Mouse (Mus musculus) kidney, adult 18-20 months (tissue): ENCODE measurements around the gene Batf2.
A peak's percentile ranks its signal among the peaks of the same experiment; 100 is the strongest.
"Not testable (repeated sequence)": the region's sequence is repeated elsewhere in the genome, so short reads cannot be mapped to it uniquely, and the experiment has no call there.

Experiments
- DNase-seq: peaks from one replicate; pipeline ENCODE4 v3.0.0; 2021

Batf2 gene

GRCm38 (mm10) chr19:6133197-6133596 is 7.6 kb upstream of the Batf2 start:
- not testable (repeated sequence) for DNase-seq

DNA sequence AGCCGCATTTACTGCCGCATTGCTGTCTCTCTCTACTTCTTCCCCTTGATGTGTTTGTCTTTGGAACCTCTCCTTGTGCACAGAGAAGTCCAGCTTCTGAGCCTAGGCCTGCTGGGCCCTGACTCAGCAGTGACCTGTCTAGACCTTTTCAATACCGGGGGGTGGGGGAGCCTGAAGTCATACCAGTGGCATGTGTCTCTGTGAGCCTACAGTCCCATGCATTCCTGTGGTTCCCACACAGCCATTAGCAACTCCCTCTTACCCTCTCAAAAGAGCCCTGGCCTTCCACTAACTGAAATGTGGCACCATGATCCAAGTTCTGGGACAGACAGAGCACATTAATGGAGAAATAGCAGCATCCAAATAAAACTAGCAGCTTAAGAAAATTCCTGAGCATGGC is 4.4 kb upstream of the Batf2 start:
- no peak for DNase-seq

DNA sequence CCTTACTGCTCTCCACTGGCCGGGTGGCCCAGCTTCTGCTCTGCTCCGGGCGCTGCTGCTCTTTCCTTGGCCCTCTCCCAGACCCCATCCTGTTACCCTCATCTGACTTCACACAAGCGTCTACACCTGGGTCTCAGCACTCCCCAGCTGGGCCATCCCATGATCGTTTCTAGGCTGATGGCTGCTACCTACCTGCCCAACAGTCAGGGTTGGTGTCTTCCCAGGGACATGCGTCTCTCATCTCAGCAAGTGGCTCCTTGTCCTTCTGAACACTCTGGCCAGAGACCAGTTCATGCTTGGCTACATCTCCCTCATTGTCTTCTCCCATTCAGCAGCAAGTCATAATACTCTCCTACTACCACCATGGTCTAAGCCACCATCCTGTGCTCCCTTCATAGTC is 1.1 kb upstream of the Batf2 start:
- DNase-seq: no peak

GRCm38 (mm10) chr19:6140374-6140677 is 457 bp upstream of the Batf2 start:
- no peak for DNase-seq

DNA sequence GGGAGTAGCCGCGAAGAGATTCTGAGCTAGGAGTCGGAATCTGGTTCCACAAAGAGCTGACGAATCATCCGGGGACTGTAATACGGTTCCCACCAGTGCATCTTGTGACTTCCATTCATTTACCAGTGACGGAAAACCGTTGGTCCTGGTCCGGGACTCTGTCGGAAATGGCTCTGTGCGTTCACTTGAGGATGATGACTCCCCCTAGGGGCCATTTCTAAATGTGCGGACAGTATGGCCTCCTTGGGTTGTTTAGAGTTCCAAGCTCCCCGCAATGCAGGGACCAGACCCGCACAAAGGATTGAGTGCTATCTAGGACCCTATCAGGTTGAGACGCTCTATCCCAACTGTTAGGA is 589 bp downstream of the Batf2 start, which contains the start of gene Arl2:
Gene Arl2, minus strand, starts transcription at position 155 of the 356 bp plus-strand sequence.
- DNase-seq: peak; percentile 77

DNA sequence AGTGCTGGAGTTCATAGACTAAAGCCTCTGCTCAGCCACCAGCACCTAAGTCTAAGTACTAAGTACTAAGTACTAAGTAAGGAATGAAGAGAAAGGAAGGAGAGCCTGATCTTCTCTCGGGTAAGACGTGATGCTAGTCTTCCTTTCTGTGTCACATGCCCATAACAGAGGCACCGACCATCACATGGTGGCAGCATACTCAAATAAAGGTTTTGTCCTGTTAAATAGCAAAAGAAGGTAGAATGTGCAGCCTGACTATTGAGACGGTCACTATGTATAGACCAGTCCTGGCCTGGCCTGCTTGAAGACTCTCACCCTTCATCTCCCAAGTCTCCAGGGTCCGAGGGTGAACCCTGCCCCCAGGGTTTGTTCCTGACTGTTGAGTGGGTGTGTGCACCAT is 4.1 kb downstream of the Batf2 start:
- no peak for DNase-seq

DNA sequence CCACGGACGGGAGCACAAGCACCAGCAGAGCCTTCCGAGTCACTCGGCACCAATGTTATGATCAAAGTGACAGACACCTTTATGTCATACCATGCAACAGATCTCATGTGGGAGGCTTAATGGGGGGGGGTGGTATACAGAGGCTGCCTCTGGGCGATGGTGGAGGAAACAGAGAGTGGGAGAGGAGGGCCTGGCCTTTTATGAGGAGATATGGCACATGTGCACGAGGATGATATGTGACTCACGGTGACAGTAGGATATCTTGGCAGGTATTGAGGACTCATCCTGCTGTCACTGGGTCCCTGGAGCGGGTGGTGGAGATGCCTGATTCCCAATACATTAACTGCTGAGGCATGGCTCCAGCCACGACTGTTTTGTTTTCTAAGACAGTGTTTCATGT is 14.4 kb downstream of the Batf2 start:
- DNase-seq: no peak

DNA sequence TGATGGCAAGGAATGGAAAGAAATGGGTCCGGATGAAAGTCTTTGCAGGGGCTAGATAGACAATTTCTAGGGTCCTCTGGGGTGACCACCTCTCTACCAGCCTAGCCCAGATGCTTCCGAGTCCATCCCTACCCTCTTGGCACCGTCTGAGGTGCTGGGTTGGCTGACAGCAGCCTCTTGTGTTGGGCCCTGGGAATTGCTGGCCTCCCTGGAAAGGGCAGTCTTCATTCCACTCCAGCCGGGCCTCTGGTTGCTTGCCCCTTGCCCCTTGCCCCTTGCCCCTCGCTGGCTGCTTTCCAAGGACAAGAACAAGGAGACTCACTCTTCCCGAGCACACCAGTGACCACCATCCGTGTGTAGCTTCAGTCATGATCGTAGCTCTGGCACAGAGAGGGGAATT is 15.6 kb downstream of the Batf2 start:
- peak; percentile 44 for DNase-seq

DNA sequence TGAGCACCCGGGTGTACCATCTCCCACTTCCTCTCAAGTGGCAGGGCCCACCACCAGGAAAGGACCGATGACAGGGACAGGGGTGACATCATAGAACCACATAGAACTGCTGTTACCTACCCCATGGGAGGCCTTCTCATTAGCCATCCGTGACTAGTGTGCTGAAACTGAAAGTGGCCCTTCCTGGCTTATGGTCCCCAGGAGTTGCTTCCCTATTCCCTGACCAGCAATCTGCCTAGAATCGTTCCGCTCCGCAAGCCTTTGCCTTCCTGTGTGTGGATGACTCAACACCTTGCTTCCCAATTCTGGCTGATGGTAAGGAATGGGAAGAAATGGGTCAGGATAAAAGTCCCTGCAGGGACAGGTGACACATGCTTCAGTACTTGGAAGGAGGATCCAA is 16.4 kb downstream of the Batf2 start:
- DNase-seq: no peak

DNA sequence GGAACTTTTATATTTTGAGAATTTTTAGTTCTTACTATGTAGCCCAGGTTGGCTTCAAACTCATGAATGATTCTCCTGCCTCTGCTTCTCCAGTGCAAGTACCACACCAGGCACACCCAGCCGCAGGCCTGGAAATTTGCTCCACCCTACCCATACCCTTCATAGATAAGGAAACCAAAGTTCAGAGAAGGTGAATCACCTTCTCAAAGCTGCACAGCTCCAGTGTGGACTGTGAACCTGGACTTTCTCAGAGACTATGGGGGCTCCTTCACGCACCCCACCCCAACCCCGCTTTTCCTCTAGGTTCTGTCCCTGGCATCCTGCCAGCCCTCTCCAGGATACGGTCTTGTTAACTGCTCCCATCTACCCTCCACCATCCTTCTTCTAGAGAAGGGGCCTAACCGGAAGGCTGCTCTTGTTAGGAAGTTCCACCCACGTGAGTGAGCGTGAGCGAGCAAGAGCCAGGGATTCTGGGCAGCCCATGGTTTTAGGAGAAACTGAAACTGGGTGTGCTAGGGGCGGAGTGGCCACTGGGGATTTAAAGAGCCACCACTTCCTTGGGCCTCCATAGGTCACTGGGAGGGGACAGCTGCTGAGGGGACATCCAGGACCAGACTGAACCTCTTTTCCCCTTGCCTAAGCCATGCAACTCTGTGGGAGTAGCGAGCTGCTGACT is 23.2 kb downstream of the Batf2 start:
- peak; percentile 38 for DNase-seq

DNA sequence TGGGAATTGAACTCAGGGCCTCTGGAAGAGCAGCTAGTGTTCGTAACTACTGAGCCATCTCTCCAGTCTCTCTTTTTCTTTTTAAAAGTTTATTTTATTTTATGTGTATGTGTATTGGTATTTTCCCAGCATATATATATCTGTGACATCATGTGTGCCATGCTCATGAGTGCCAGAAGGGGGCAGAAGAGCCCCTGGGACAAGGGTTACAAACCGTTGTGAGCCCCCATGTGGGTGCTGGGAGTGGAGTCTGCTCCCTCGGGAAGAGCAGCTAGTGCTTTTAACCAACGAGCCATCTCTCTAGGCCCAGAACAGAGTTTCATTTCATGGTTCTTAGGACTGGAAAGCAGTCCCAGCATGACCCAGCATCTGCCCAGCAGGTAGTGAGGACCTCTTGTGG is 26.0 kb downstream of the Batf2 start:
- DNase-seq: no peak

- no peak for DNase-seq
Observed at GRCm38 (mm10) chr19:6171215-6171614, 30.4 kb downstream of the Batf2 start.

DNA sequence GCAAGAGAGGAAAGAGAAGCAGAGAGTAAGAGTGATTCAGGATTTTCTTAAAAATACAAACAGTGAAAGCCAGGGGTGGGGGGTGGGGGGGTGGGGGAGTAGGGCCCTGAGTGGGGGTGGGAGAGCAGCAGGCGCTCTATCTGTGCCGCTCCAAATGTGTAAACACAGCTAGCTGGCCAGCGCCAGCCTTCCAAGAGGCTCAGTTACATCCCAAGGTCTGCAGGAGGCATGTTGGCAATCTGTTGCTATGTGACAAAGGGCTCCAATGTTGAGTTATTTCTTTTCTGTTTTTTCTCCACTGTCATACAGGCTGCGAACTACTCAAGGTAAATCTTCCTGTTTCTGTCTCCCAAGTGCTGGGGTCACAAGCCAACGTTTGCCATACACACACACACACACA is 34.0 kb downstream of the Batf2 start:
- DNase-seq: no peak

- no peak for DNase-seq
Observed at GRCm38 (mm10) chr19:6178775-6179174, 38.0 kb downstream of the Batf2 start.

DNA sequence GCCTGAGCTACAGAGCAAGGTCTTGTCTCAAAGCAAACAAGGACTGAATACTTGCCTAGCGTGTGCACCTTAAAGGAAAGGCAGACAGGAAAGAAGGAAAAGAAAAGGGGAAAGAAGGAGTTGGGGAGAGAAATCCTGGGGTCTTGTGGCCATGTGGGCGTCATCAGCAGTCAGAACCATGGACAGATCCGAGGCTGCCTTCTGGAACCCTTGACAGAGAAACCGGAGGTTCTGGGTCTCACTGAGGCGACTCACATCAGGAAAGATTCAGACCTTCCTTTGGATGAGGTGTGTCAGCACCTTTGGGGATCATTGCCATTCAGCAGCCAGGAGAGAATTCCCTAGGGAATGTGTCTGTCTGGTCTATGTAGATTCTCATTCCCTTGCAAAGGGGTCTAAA is 40.8 kb downstream of the Batf2 start:
- DNase-seq: no peak

DNA sequence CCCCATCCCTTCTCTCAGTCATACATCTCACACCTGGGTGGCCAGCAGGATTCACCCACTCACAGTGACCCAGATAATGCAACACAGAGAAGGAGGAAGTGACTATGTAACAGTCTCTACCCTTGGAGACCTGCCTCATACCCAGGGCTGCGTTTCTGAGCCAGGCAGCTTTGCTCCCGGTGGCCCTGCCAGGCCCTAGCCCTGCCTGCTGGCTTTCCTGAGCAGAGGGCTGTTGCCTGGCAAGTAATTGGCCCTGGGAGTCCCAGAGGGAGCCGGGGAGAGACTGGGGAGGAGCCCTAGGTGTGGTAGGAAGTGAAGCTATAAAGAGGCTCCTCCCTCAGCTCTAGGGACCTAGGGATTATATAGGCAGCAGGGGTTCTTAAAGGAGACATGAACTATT is 41.8 kb downstream of the Batf2 start:
- no peak for DNase-seq

- no peak for DNase-seq
Observed at GRCm38 (mm10) chr19:6184131-6184530, 43.3 kb downstream of the Batf2 start, which contains the start of gene Majin. Gene Majin, plus strand, starts transcription at chr19:6184388.

DNA sequence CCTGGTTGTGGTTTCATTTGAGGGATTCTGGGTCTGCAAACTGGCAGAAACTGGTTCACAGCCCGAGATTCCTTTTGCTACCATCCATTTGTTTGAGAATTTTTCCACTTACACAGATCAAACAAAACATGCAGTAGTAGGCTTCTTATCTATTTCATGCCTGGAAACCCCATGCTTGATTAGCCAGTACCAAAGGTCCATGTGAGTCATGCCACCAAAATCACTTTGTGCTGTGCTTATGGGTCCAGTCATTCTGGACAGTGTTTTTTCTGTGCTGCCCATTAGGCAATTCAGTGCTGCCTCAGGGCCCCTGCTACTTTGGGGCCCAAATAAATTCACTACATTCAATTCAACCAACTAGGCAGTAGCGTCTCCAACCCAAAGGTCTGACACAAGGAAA is 63.5 kb downstream of the Batf2 start:
- DNase-seq: no peak

GRCm38 (mm10) chr19:6206716-6207115 is 65.9 kb downstream of the Batf2 start:
- DNase-seq: no peak

DNA sequence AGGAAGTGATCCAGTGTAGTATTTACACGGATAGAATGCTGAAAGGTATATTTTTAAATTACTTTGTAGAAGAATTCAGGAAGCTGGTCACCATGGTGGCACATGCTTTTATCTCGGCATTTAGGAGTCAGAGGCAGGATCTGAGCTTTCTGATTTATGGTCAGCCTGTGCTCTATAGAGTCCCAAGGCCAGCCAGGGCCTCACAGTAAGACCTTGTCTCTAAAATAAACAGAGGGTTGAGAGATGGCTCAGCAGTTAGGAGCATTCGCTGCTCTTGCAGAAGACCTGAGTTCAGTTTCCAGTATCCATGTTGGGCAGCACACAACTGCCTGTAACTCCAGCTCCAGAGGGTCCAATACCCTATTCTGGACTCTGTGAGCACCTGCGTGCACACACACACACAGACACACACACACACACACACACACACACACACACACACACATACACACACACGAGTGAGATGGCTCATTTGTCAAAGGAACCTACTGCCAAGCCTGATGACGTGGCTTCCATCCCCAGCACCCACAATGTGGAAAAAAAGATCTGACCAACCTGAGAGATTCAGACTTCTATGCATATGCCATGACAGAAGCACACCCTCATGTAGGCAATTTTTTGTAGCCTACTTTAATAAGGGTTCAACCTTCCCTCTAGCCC is 75.4 kb downstream of the Batf2 start:
- DNase-seq: no peak

DNA sequence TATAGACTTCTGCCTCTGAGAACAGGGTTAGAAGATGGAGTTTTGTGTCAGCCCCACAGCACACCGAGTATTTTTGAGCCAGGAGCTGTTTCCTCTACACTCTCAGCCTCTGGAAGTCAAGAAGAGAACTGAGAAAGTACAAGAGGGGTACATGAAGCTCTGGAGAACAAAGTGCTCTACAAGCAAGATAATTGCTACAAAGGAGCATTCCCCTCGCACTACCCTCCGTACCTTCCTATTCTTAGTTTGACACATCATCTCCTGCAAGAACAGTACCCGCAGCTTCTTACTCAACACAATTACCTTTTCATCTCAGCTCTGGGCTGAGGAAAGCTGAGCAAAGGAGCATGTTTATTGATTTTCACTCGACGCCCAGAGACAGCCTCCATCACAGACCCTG is 77.8 kb downstream of the Batf2 start:
- no peak for DNase-seq
